Mouse (Mus musculus): ENCODE measurements around the gene S100a8.

The S100a8 gene

DNA sequence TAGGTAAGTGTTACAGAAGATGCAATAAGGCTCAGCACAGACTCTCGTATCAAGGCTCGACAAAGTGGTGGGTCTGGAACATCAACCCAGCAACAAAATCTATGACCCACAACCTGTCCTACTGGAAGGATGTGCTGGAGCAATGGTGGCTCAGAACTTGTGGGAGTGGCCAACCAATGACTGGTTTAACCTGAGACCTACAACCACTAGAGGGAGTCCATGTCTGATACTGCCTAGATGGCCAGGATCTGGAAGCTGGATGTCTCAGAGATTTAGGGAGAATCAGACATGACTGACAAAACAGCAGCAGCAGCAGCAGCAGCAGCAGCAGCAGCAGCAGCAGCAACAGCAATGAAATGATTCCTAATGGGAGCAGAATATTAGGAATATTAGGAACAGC, 4.6 kb upstream of the S100a8 start:
- intact Hi-C loops (cut with DNase I), result loop anchor here (2.0 kb wide), 1 partner anchor 45 kb away; no protein-coding TSS in a partner anchor

DNA sequence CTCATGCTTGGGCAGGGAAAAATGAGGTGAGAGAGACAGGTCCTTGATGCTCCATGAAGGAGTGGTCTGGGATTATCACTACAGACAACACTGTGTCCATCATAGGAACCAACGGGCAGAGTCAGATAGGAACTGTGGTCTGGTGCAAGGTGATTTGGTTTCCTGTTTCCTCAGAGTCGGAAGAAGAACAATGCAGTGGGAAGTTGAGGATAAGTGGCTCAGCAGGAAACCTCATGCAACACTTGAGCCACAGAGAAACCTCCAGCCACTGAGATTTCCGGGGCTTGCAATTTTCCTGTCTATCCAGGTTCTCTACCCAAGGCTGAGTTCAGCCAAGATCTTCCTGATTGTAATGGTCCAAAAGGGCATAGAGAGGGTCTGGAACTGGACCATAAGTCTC, 9.9 kb downstream of the S100a8 start:
- intact Hi-C loops (cut with DNase I), result no loop called here

DNA sequence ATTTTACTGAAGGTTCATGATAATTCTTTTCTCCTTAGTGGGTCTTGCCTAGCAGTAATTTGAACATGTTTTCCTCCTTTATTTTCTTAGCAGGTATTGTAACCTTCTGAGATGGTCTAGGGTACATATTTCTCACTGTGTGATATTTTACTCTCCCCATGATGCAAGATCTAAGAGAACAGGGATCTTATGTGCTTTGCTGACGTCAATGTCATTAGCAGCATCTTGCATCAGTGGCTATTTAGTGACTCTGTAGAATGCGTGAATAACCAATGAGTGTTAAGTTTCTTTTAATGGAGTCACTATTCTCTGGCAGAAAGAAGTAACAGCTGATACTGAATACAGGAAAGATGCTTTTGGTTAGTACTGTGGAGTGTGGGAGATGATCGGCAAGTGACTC, 15.2 kb downstream of the S100a8 start:
- intact Hi-C loops (cut with DNase I), result no loop called here

DNA sequence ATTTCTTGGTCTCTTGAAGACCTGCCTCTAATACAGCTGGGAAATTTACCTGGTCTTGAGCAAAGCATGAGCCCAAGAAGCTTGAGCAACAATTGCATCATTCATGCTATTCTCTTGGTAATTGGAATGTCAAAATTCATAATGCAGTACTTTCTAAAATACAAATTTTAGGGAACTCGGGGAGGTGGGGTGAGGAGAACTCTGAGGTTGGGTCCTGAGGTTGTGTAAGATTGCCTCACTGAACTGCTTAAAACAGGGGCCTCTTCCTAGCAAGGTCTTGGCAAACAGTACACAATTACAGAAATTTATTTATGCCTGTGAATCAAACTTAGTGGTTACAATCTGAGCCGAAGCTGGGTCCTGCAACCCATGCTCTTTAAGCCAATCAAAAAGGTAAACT, 18.1 kb downstream of the S100a8 start:
- intact Hi-C loops (cut with DNase I), result no loop called here

DNA sequence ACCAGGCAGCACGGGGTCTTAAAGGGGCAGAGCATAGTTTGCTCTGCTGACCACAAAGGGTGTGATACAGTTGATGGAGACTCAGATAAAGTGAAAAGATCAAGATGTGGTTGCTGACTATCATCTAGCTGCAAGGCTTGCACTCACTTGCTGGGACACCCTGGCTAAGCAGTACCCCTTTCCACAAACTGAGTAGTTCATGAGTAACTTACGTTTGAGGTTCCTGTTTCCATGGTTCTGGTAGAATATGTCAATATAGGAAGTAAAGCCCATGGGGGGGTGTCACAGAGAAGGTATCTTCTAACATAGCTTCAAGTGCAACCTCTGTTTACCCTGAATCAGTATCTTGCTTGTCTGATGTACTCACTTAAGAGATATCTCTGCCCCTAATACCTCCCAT, 24.7 kb downstream of the S100a8 start:
- intact Hi-C loops (cut with DNase I), result no loop called here

DNA sequence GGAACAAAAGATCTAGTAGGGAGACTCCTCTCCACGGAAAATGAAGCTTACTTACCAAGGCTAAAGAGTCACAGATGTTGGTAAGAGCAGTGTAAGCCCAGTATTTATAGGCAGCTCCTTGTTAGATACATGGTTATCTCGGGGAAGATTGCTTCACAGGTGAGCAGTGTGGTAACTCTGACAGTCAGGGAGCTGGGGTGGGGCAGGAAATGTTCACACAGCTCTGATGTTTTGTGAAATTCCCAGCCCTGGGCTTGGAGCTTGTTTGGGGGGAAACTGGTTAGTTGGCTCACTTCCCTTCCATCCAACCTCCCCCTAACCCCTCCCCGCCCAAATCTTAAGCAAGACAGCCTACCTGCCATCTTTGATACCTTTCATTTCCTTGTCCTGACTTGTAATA, 26.8 kb downstream of the S100a8 start, which contains the start of gene S100a9:
Gene S100a9 (minus strand): TSS at position 109 of the 400 bp plus-strand sequence.
- intact Hi-C loops (cut with DNase I), result no loop called here

DNA sequence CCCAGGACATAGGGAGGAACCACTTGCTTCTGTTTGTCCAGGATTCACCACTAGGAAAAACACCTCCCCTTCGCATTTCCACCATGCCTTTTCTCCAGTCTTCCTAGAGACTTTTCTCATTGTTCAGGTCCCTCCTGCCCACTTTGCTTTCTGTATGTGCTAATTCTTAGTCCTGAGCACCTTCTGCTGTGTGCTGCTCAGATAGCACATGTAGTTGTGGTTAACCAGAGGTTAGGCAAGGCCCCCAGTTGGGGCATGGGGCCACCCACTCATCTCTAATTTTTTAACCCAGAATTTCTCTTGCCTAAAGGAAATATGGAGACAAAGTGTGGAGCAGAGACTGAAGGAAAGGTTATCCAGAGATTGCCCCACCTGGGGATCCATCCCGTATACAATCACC, 33.5 kb downstream of the S100a8 start:
- intact Hi-C loops (cut with DNase I), result no loop called here

DNA sequence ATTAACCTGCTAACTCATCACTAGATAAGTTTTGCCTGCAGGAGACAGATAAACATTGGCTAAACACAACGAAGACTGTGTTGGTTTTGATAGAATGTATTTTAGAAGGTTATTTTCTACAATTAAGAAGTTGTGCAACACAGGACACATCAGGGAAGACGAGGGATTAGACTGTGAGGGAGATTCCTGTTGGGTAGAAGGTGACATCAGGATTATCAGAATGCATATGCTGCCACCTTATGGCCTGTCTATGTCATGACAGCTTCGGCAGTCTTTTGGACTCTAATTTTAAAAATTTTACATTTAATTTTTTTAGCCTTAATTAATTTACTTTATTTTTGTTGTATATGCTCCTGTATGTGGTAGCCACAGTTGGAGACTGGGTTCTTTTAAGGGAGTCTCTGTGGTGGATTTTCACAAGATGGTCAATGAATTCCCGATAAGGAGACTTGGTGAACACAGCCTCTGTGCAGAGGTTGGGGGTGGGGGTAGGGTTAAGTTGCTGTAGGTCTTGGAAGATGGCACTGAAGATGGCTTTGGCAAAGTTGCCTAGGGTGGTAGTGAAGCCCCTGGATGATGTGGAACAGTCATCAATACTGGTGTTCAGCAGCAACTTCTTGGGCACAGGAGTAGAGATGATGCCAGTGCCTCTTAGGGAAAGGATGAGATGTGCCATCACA, 39.9 kb downstream of the S100a8 start:
- intact Hi-C loops (cut with DNase I), result loop anchor here (2.0 to 5.0 kb wide), 2 partner anchors 44 to 61 kb away; no protein-coding TSS in a partner anchor

DNA sequence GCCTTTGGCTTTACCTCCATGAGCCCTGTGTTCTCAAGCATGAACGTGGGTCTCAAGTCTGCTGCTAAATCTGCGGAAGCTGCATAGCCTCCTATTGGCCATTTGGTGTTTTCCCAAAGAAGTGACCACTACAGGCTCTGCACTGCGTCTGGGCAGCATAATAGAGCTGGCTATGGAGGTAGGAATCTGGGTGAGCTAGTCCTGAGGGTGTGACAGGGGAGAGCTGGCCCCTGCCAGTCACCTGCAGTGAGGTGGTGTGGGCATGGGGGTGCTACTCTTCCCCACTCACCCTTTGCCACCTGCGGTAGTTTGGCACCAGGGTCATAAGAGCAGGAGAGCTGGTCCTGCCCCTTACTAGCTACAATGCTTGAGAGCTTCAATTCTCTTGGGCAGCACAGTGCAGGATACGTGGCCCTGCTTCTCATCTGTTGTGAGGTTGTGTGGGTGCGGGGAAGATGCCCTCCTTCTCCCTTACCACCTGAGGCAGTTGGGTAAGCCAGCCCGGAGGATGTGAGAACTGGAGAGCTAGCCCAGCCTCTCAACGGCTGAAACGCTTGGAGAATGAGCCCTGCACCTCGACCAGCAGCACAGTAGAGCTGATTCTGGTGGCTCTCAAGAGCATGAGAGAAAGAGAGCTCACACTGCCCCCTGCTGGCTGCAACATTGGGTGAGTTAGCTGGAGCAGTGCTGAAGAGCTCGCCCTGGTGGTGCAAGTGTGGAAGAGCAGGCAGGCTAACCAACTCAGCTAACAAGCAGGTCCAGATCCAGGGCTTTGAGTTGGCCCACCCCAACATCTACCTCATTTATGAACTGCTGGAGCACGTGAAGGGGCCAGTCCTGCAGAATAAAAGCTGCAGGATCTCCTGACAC, 41.0 kb downstream of the S100a8 start:
- intact Hi-C loops (cut with DNase I), result loop anchor here (2.0 to 5.0 kb wide), 2 partner anchors 45 to 63 kb away; no protein-coding TSS in a partner anchor

Data from adrenal gland (tissue).